Mouse (Mus musculus): ENCODE measurements around the gene Cntnap1. TPM values are rescaled to one million over a fixed set of nuclear protein-coding genes. Genes with fewer than 3 reads are reported as not detected.
A peak's percentile ranks its signal among the peaks of the same experiment; 100 is the strongest.

The Cntnap1 gene
- polyA plus RNA-seq, 1 experiment from 2014 or later = 1.7 TPM

GRCm38 (mm10) chr11:101173631-101174388 lies 3.5 kb downstream of the Cntnap1 start:
- peak overlapping the region; percentile 70 for H3K4me2 ChIP-seq (replicated peaks)
- no peaks in the 10 kb centered on the region for H3K9me3 ChIP-seq
- H3K27me3 ChIP-seq (replicated peaks) = peaks cover 71% of the 10 kb centered on the region
- peak overlapping the region; percentile 48 for H3K9ac ChIP-seq
- peaks cover 66% of the 10 kb centered on the region for H3K4me1 ChIP-seq
- no peak overlapping the region for H3K27ac ChIP-seq
- H3K36me3 ChIP-seq = no peaks in the 10 kb centered on the region
- WGBS = 1% methylated on average over 61 of the region's 61 CpGs
- ATAC-seq (ENCODE audit: low FRiP score, low read depth) = peak; percentile 52
- H3K4me3 ChIP-seq = peak overlapping the region; percentile 27

- Histone ChIP-seq H3K4me2 (replicated peaks) (peak overlapping the region; percentile 70), H3K36me3 (no peaks in the 10 kb centered on the region), H3K4me3 (peak overlapping the region; percentile 27; the same call in 1 of the 2 replicates), H3K9ac (peak overlapping the region; percentile 48), H3K27me3 (replicated peaks) (peaks cover 70% of the 10 kb centered on the region), H3K9me3 (no peaks in the 10 kb centered on the region), H3K4me1 (peaks cover 60% of the 10 kb centered on the region), H3K27ac (no peak overlapping the region)
- 21% methylated on average over 9 of the region's 9 CpGs for WGBS
- no peak for ATAC-seq (ENCODE audit: low FRiP score, low read depth)
Measured at GRCm38 (mm10) chr11:101174389-101174745, 4.0 kb downstream of the Cntnap1 start.

GRCm38 (mm10) chr11:101174851-101175628 lies 4.7 kb downstream of the Cntnap1 start, which contains the start of gene Ccr10:
Gene Ccr10, minus strand, starts transcription at chr11:101175443.
- peaks cover 53% of the 10 kb centered on the region for H3K4me1 ChIP-seq

GRCm38 (mm10) chr11:101175636-101176116 lies 5.4 kb downstream of the Cntnap1 start:
- Histone ChIP-seq H3K27ac (no peak overlapping the region), H3K4me2 (replicated peaks) (peak overlapping the region; percentile 70), H3K27me3 (replicated peaks) (peaks cover 61% of the 10 kb centered on the region), H3K4me3 (peak overlapping the region; percentile 31), H3K9ac (peak overlapping the region; percentile 47; the same call in 1 of the 2 replicates), H3K4me1 (peaks cover 47% of the 10 kb centered on the region), H3K9me3 (no peaks in the 10 kb centered on the region), H3K36me3 (no peaks in the 10 kb centered on the region)
- 9% methylated on average over 11 of the region's 11 CpGs for WGBS
- no peak for ATAC-seq (ENCODE audit: low FRiP score, low read depth)

More at GRCm38 (mm10) chr11:101174851-101175628, 4.7 kb downstream of the Cntnap1 start, which contains the start of gene Ccr10:
- Histone ChIP-seq H3K9me3 (no peaks in the 10 kb centered on the region), H3K36me3 (no peaks in the 10 kb centered on the region), H3K9ac (peak within 1 kb of the TSS; percentile 48), H3K4me2 (replicated peaks) (peak within 1 kb of the TSS; percentile 70), H3K4me3 (peak within 1 kb of the TSS; percentile 31), H3K27me3 (replicated peaks) (peaks cover 64% of the 10 kb centered on the region), H3K27ac (no peak within 1 kb of the TSS)
- ATAC-seq (ENCODE audit: low FRiP score, low read depth) = no peak
- WGBS = 20% methylated on average over 14 of the region's 14 CpGs

- Histone ChIP-seq H3K27ac (no peak overlapping the region), H3K9me3 (no peaks in the 10 kb centered on the region), H3K36me3 (no peaks in the 10 kb centered on the region), H3K4me3 (peak overlapping the region; percentile 31), H3K27me3 (replicated peaks) (peaks cover 61% of the 10 kb centered on the region), H3K4me2 (replicated peaks) (peak overlapping the region; percentile 70), H3K9ac (peak overlapping the region; percentile 47; the same call in 1 of the 2 replicates), H3K4me1 (peaks cover 45% of the 10 kb centered on the region)
- WGBS = under 1% methylated on average over 25 of the region's 25 CpGs
- ATAC-seq (ENCODE audit: low FRiP score, low read depth) = no peak
Measured at GRCm38 (mm10) chr11:101176117-101176691, 5.9 kb downstream of the Cntnap1 start.

GRCm38 (mm10) chr11:101176933-101177773 lies 6.8 kb downstream of the Cntnap1 start:
- Histone ChIP-seq H3K9ac (0 out of 2 replicates have a peak overlapping the region, but pooled peaks have one; percentile 47), H3K4me1 (peaks cover 43% of the 10 kb centered on the region), H3K4me2 (replicated peaks) (peak overlapping the region; percentile 70), H3K4me3 (no peak overlapping the region), H3K9me3 (no peaks in the 10 kb centered on the region), H3K27ac (no peak overlapping the region), H3K27me3 (replicated peaks) (peaks cover 63% of the 10 kb centered on the region), H3K36me3 (no peaks in the 10 kb centered on the region)
- no peak for ATAC-seq (ENCODE audit: low FRiP score, low read depth)
- 26% methylated on average over 22 of the region's 22 CpGs for WGBS

GRCm38 (mm10) chr11:101178061-101179058 lies 8.0 kb downstream of the Cntnap1 start:
- Histone ChIP-seq H3K4me1 (peaks cover 34% of the 10 kb centered on the region), H3K4me3 (no peak overlapping the region), H3K36me3 (no peaks in the 10 kb centered on the region), H3K27me3 (replicated peaks) (peaks cover 57% of the 10 kb centered on the region), H3K4me2 (replicated peaks) (peak overlapping the region; percentile 27; the same call in 1 of the 2 replicates), H3K9ac (no peak overlapping the region), H3K9me3 (no peaks in the 10 kb centered on the region), H3K27ac (no peak overlapping the region)
- WGBS = 46% methylated on average over 36 of the region's 36 CpGs
- no peak for ATAC-seq (ENCODE audit: low FRiP score, low read depth)

- Histone ChIP-seq H3K4me1 (peaks cover 25% of the 10 kb centered on the region), H3K9me3 (no peaks in the 10 kb centered on the region), H3K9ac (no peak overlapping the region), H3K4me2 (replicated peaks) (no peak overlapping the region), H3K4me3 (no peak overlapping the region), H3K27ac (no peak overlapping the region), H3K27me3 (replicated peaks) (peaks cover 50% of the 10 kb centered on the region), H3K36me3 (no peaks in the 10 kb centered on the region)
- WGBS = 79% methylated on average over 15 of the region's 15 CpGs
- ATAC-seq (ENCODE audit: low FRiP score, low read depth) = no peak
Measured at GRCm38 (mm10) chr11:101179306-101179705, 9.0 kb downstream of the Cntnap1 start.

GRCm38 (mm10) chr11:101180261-101180660 lies 9.9 kb downstream of the Cntnap1 start:
- Histone ChIP-seq H3K4me2 (replicated peaks) (no peak overlapping the region), H3K36me3 (no peaks in the 10 kb centered on the region), H3K9ac (no peak overlapping the region), H3K27me3 (replicated peaks) (peaks cover 40% of the 10 kb centered on the region), H3K27ac (no peak overlapping the region), H3K9me3 (no peaks in the 10 kb centered on the region), H3K4me1 (peaks cover 19% of the 10 kb centered on the region), H3K4me3 (no peak overlapping the region)
- no peak for ATAC-seq (ENCODE audit: low FRiP score, low read depth)
- WGBS = 71% methylated on average over 17 of the region's 17 CpGs

- Histone ChIP-seq H3K4me1 (peaks cover 16% of the 10 kb centered on the region; the same call in 1 of the 2 replicates), H3K4me3 (no peak overlapping the region), H3K27ac (no peak overlapping the region), H3K36me3 (no peaks in the 10 kb centered on the region), H3K27me3 (replicated peaks) (peaks cover 34% of the 10 kb centered on the region), H3K9me3 (no peaks in the 10 kb centered on the region), H3K9ac (no peak overlapping the region), H3K4me2 (replicated peaks) (no peak overlapping the region)
- ATAC-seq (ENCODE audit: low FRiP score, low read depth) = no peak
- 43% methylated on average over 10 of the region's 10 CpGs for WGBS
Measured at GRCm38 (mm10) chr11:101180846-101181740, 10.8 kb downstream of the Cntnap1 start.

All from neural tube, embryonic 12.5 days (tissue).